Mouse (Mus musculus): ENCODE data around the gene Ifnk. TPM values are rescaled to one million over a fixed set of nuclear protein-coding genes. Genes with fewer than 3 reads are reported as not detected.

Ifnk gene
- polyA plus RNA-seq, 1 experiment = not detected

- H3K4me3 ChIP-seq (ENCODE audit: insufficient read depth, low read depth, low read length) = no peak overlapping the region
- H3K27ac ChIP-seq (replicated peaks; ENCODE audit: low read depth, low read length) = no peak overlapping the region
- no peaks in the 10 kb centered on the region for H3K4me1 ChIP-seq (ENCODE audit: control insufficient read depth, insufficient read depth, insufficient read length, low read length)
Measured at GRCm38 (mm10) chr4:35192725-35193124, 40.9 kb downstream of the Ifnk start.

- no peak overlapping the region for H3K4me3 ChIP-seq (ENCODE audit: insufficient read depth, low read depth, low read length)
- H3K27ac ChIP-seq (replicated peaks; ENCODE audit: low read depth, low read length) = no peak overlapping the region
- H3K4me1 ChIP-seq (ENCODE audit: control insufficient read depth, insufficient read depth, insufficient read length, low read length) = no peaks in the 10 kb centered on the region
Measured at GRCm38 (mm10) chr4:35201700-35202099, 49.8 kb downstream of the Ifnk start.

Other genes starting within 250 kb of the Ifnk start
- gene Mob3b, start 5.4 kb downstream of the Ifnk start, polyA plus RNA-seq (2012; ENCODE audit: insufficient read depth, insufficient read length, missing spikeins) = 3.3 and 3.5 TPM in 2 replicates
- 13.5 and 19.6 TPM in 2 replicates for gene C9orf72, start 74.1 kb downstream of the Ifnk start, polyA plus RNA-seq (2012; ENCODE audit: insufficient read depth, insufficient read length, missing spikeins)